Mouse (Mus musculus) stomach, postnatal 0 days (tissue): Measurements from ENCODE around the gene Tectb.

Experiments
- CTCF ChIP-seq: IDR thresholded peaks from 2 replicates; pipeline ENCODE4 v1.5.1; 2016; ENCODE audit warnings: antibody characterized with exemption, low read depth, mild to moderate bottlenecking, moderate library complexity
- EP300 ChIP-seq: optimal IDR thresholded peaks from 2 replicates; pipeline ENCODE3; 2016; ENCODE audit warnings: antibody characterized with exemption

- no peak for TF ChIP-seq EP300
- no peak for TF ChIP-seq CTCF
Observed at GRCm38 (mm10) chr19:55170399-55170798, 10.1 kb upstream of the Tectb start.
